Mouse (Mus musculus) heart, embryonic 12.5 days (tissue): ENCODE measurements at regions not wholly inside any gene's neighbourhood (a gene's known extent, or its start where the extent isn't known, plus 50 kb on each side); places are given as distances from the start of the nearest gene placed in this dataset.

ENCODE experiments used
- ATAC-seq: fragments of 200-750 bp; cut with Nextera tagmentation; 2 replicates; pipeline ENCODE4 v1.8.0; 2017; ENCODE audit warnings: moderate TSS enrichment, moderate library complexity; ENCODE audit not compliant: insufficient number of reproducible peaks, low FRiP score
- H3K27ac ChIP-seq: fragments of 300-500 bp; sonication (generic); 2 replicates; pipeline ENCODE4 v1.5.1; 2016; ENCODE audit warnings: mild to moderate bottlenecking, moderate library complexity; ENCODE audit not compliant: poor library complexity, severe bottlenecking
- H3K27me3 ChIP-seq: fragments of 300-500 bp; sonication (generic); replicated peaks from 2 replicates; pipeline ENCODE4 v1.6.1; 2016; ENCODE audit warnings: mild to moderate bottlenecking, moderate library complexity
- H3K36me3 ChIP-seq: fragments of 300-500 bp; sonication (generic); 2 replicates; pipeline ENCODE4 v1.6.1; 2016; ENCODE audit warnings: mild to moderate bottlenecking, moderate library complexity
- H3K4me1 ChIP-seq: fragments of 300-500 bp; sonication (generic); replicated peaks from 2 replicates; pipeline ENCODE4 v1.6.1; 2016; ENCODE audit warnings: mild to moderate bottlenecking
- H3K4me2 ChIP-seq: fragments of 300-500 bp; sonication (generic); 2 replicates; pipeline ENCODE4 v1.6.1; 2016; ENCODE audit warnings: mild to moderate bottlenecking, moderate library complexity
- H3K4me3 ChIP-seq: fragments of 300-500 bp; sonication (generic); 2 replicates; pipeline ENCODE4 v1.5.1; 2016; ENCODE audit warnings: mild to moderate bottlenecking
- H3K9ac ChIP-seq: fragments of 300-500 bp; sonication (generic); 2 replicates; pipeline ENCODE4 v1.6.1; 2016; ENCODE audit warnings: mild to moderate bottlenecking, moderate library complexity
- H3K9me3 ChIP-seq: fragments of 300-500 bp; sonication (generic); replicated peaks from 2 replicates; pipeline ENCODE4 v1.6.1; 2016; ENCODE audit warnings: mild to moderate bottlenecking, moderate library complexity
- WGBS: fragments of 180-500 bp; shearing (Covaris S2); methylation state at CpG from one replicate; pipeline ENCODE4 v1.1.7; 2016; 5-methylcytosine and 5-hydroxymethylcytosine counted together

DNA sequence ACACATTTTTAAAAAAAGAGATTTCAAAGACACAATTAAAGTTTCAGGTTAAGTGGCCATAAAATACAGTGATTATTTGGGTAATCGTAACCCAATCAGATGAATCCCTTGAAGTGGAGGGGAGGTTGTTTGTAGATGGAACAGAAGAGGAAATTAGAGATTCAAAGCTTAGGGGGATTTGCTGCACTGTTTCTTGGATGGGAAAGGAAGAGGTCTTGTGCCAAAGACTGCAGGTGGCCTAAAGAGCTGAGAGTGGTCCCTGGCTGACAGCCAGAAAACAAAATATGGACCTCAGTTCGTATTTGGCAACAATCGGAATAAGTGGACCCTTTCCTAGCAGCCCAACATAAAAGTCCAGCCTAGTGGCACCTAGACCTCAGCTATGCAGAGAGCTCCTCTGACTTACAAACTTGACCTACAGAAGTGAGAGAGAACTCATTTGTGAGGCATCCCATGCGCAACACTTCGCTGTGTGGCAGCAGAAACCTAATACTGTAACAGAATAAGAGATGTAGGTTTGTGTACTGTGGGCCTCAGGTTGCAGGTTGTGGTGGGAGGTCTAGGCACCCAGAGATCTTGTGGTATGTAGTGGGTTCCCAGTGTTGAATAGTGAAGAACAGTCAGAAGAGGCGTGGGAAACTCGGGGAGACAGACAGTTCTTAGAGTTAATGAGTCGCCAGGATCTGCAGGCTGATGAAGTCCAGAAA lies 110.0 kb upstream of the Ccdc54 start:
- Histone ChIP-seq H3K9me3 (no peaks in the 10 kb centered on the region), H3K36me3 (no peaks in the 10 kb centered on the region), H3K4me1 (no peaks in the 10 kb centered on the region), H3K4me3 (no peak overlapping the region), H3K4me2 (no peak overlapping the region), H3K27me3 (no peaks in the 10 kb centered on the region), H3K27ac (no peak overlapping the region), H3K9ac (no peak overlapping the region)
- 70% methylated on average over 8 of the region's 8 CpGs for WGBS
- no peak for ATAC-seq

DNA sequence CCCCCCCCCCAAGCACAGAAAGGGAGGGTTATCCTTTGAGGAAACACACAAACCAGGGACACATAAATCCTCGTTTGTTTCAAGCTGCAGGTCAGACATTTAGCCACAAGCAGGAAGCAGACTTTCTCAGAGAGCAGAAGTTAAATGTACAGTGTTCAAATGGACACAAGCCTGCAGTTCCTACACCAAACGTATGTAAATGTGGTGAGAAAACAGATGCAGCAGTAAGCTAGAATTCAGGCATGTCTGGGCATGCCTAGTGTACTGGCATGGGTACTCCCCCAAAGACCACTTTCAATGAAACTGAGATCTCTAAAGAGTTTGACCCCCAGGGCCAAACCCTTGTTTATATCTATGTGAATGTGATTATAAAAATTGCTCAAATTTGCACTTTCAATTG lies 109.2 kb upstream of the Ccdc54 start:
- Histone ChIP-seq H3K4me1 (no peaks in the 10 kb centered on the region), H3K36me3 (no peaks in the 10 kb centered on the region), H3K27me3 (no peaks in the 10 kb centered on the region), H3K27ac (no peak overlapping the region), H3K9me3 (no peaks in the 10 kb centered on the region), H3K4me3 (no peak overlapping the region), H3K4me2 (no peak overlapping the region), H3K9ac (no peak overlapping the region)
- 63% methylated on average over 2 of the region's 2 CpGs for WGBS
- ATAC-seq: no peak

DNA sequence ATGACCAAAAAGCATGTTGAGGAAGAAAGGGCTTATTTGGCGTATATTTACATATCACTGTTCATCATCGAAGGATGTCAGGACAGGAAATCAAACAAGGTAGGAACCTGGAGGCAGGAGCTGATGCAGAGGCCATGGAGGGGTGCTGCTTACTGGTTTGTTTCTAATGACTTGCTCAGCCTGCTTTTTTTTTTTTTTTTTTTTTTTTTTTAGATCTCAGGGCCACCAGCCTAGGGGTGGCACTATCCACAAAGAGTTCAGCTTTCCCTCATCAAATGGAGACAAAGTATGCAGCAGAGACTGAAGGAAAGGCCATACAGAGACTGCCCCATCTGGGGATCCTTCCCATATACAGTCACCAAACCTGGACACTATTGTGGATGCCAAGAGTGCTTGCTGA lies 106.8 kb upstream of the Ccdc54 start:
- Histone ChIP-seq H3K4me1 (no peaks in the 10 kb centered on the region), H3K27ac (no peak overlapping the region), H3K4me3 (no peak overlapping the region), H3K4me2 (no peak overlapping the region), H3K36me3 (no peaks in the 10 kb centered on the region), H3K9ac (no peak overlapping the region), H3K9me3 (0 out of 2 replicates have a peak, but pooled peaks cover 3% of the 10 kb centered on the region), H3K27me3 (no peaks in the 10 kb centered on the region)
- WGBS: 81% methylated on average over 2 of the region's 2 CpGs
- no peak for ATAC-seq

DNA sequence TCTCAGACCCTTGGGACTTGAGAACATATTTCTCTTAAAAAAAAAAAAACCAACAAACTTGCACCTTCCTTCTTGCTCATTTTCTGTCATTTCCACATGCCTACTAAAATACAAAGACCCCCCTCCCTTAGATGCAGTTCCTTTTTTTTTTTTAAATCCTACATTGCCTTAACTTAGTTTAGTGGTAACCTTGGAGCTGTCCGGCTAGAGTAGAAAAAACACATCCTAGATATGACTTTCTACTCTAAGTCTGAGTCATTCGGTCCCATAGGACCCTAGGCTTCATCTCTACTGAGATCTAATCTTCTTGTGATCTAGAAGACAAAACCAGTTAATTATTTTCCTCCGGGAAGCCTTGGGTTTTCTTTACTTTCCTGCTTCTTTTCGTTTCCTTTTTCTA lies 105.1 kb upstream of the Ccdc54 start:
- Histone ChIP-seq H3K4me2 (no peak overlapping the region), H3K4me3 (no peak overlapping the region), H3K27me3 (no peaks in the 10 kb centered on the region), H3K27ac (no peak overlapping the region), H3K4me1 (no peaks in the 10 kb centered on the region), H3K36me3 (no peaks in the 10 kb centered on the region), H3K9ac (no peak overlapping the region), H3K9me3 (0 out of 2 replicates have a peak, but pooled peaks cover 3% of the 10 kb centered on the region)
- WGBS: 76% methylated on average over 4 of the region's 4 CpGs
- ATAC-seq: no peak

DNA sequence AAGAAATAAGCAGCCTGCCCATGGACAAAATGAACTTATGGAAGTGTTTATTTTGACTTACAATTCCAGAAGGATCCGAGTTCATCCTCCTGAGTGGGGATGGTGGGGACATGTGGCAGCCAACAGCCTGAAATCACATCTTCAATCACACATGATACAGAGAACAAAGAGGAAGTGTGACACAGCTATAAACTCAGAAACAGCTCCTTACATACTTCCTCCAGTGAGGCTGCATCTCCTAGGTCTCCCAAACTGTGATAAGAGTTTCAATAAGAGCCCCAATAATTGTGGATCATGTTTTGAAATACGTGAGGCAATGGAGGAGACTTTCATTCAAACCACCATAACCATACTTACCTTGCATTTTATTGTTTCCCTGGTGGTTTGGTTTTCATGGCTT lies 103.1 kb upstream of the Ccdc54 start:
- ATAC-seq: no peak
- H3K27me3 ChIP-seq: no peaks in the 10 kb centered on the region
- no peak overlapping the region for H3K9ac ChIP-seq
- no peak overlapping the region for H3K4me3 ChIP-seq
- no peak overlapping the region for H3K27ac ChIP-seq
- no peaks in the 10 kb centered on the region for H3K36me3 ChIP-seq
- 68% methylated on average over 2 of the region's 2 CpGs for WGBS
- H3K4me2 ChIP-seq: no peak overlapping the region
- H3K4me1 ChIP-seq: no peaks in the 10 kb centered on the region
- H3K9me3 ChIP-seq: 0 out of 2 replicates have a peak, but pooled peaks cover 3% of the 10 kb centered on the region

DNA sequence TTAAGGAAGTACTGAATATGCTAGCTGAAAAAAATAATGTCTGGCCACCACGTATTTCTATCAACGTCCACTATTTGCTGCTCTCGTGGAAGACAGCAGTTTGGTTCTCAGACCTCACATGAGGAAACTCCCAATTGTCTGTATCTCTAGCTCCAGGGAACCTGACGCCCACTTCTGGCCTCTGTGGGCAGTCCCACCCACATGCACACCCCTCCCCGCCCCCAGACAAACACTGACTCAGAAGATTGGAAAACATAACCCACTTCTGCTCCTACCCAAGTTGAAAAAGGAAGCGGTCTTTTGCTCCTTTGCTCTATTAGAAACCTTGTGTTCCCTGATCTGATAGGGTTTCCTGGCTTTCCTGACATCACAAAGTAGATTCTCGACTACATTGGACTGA lies 99.9 kb upstream of the Ccdc54 start:
- WGBS: 61% methylated on average over 7 of the region's 7 CpGs
- H3K27ac ChIP-seq: no peak overlapping the region
- no peaks in the 10 kb centered on the region for H3K36me3 ChIP-seq

DNA sequence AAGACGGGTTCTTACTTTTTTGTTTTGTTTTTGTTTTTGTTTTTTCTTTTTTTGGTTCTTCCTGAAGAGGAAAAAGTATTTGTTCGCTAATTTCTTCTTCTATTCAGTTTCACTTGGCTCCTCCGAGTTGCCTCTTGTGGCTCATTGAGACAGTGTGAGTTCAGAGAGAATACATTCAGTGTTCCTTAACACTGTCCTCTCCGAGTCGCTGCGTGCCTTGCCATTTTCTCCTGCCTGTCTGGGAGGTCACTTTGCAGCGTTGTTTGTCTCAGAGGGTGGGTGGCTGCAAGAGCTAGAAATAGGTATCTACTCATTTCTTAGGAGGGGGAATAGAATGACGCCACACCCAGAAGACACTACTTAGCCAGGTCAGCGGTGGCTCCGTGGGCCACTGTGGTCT lies 98.6 kb upstream of the Ccdc54 start:
- peak overlapping the region; percentile 42 for H3K4me3 ChIP-seq
- H3K27me3 ChIP-seq: no peaks in the 10 kb centered on the region
- 48% methylated on average over 10 of the region's 10 CpGs for WGBS
- no peak overlapping the region for H3K27ac ChIP-seq
- ATAC-seq: no peak
- H3K9me3 ChIP-seq: no peaks in the 10 kb centered on the region
- no peak overlapping the region for H3K9ac ChIP-seq
- peak overlapping the region; percentile 57 for H3K4me2 ChIP-seq
- H3K36me3 ChIP-seq: no peaks in the 10 kb centered on the region
- no peaks in the 10 kb centered on the region for H3K4me1 ChIP-seq

More for the DNA sequence above, 99.9 kb upstream of the Ccdc54 start:
- Histone ChIP-seq H3K9ac (no peak overlapping the region), H3K4me3 (no peak overlapping the region), H3K9me3 (0 out of 2 replicates have a peak, but pooled peaks cover 3% of the 10 kb centered on the region), H3K27me3 (no peaks in the 10 kb centered on the region), H3K4me1 (no peaks in the 10 kb centered on the region), H3K4me2 (no peak overlapping the region)
- ATAC-seq: no peak

DNA sequence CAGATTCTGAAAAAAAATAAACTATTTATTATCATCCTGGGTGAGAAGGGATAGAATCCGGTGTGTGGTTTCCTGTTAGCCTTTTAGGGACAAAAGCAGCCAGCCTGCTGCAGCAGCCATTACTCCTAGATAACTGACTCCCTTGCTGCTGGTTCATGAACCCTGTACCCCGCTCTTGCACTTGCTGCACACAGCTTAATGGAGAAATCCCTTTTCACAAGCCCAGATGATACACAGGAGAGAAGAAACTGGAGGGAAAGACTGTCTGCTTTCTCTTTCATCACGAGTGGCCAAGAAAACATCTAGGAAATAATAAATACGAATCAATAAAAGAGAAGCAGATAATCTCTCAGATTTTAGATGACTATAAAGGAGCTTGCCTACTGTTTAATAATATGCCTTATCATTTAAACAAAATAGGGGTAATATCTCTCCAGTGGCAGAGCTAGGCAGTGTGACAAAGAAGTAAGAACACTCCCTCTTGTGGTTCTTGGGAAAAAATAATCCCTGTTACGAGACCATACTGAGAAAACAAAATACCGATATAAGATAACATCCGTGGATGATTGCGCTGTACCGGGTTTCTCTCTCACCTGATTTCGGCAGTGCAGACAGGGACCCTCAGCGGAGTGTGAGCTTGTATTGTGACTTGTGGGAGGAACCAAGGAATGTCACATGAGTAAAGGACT lies 98.0 kb upstream of the Ccdc54 start:
- Histone ChIP-seq H3K9ac (no peak overlapping the region), H3K4me1 (no peaks in the 10 kb centered on the region), H3K4me3 (peak overlapping the region; percentile 42), H3K9me3 (no peaks in the 10 kb centered on the region), H3K36me3 (no peaks in the 10 kb centered on the region), H3K4me2 (peak overlapping the region; percentile 57), H3K27me3 (no peaks in the 10 kb centered on the region), H3K27ac (no peak overlapping the region)
- ATAC-seq: no peak
- WGBS: 39% methylated on average over 11 of the region's 11 CpGs

DNA sequence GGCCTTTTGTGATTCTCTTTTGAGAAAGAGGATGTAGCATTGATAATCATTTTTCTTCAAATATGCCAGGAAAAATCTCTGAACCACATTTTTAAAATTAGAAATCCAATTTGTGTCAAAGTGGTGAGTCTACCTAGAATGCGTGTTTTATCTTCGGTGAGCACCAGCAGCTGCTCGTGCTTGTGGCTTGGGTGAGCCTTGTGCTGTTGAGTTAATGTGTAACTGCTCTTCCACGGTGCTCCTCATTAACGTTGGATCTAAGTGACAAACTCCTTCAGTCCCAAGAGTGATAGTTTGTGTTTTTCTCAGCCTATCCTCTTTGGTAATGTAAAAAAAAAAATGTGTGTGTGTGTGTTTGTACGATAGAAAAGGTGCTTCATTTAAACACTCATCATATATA lies 88.7 kb upstream of the Ccdc54 start:
- 83% methylated on average over 6 of the region's 6 CpGs for WGBS
- H3K27ac ChIP-seq: no peak overlapping the region
- no peak overlapping the region for H3K9ac ChIP-seq
- H3K4me2 ChIP-seq: no peak overlapping the region
- no peaks in the 10 kb centered on the region for H3K9me3 ChIP-seq
- no peaks in the 10 kb centered on the region for H3K4me1 ChIP-seq
- ATAC-seq: no peak
- no peaks in the 10 kb centered on the region for H3K27me3 ChIP-seq
- H3K36me3 ChIP-seq: no peaks in the 10 kb centered on the region
- H3K4me3 ChIP-seq: no peak overlapping the region

DNA sequence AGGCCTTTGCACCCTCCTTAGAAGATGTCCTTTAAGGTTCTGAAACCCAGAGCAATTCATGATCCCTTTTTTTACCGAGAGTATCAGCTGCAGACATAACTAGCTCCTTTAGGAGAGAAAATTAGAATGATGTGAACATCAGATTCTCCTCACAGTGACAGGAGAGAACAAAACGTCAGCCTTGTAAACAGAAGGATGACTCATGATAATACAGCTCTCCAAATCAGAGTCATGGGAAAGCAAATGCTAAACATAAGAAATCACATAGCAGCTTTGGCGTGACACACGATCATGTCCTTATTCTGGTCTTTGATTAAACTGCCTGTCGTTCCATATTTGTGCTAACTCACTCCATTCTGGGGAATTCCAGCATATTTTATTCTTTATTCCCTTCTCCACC lies 82.4 kb upstream of the Ccdc54 start:
- H3K27me3 ChIP-seq: no peaks in the 10 kb centered on the region
- H3K9ac ChIP-seq: no peak overlapping the region
- H3K4me3 ChIP-seq: no peak overlapping the region
- whole genome bisulfite sequencing: 76% methylated on average over 5 of the region's 5 CpGs
- no peak overlapping the region for H3K27ac ChIP-seq
- ATAC-seq: no peak
- H3K4me1 ChIP-seq: no peaks in the 10 kb centered on the region
- H3K9me3 ChIP-seq: 0 out of 2 replicates have a peak, but pooled peaks cover 2% of the 10 kb centered on the region
- H3K4me2 ChIP-seq: no peak overlapping the region
- H3K36me3 ChIP-seq: no peaks in the 10 kb centered on the region

DNA sequence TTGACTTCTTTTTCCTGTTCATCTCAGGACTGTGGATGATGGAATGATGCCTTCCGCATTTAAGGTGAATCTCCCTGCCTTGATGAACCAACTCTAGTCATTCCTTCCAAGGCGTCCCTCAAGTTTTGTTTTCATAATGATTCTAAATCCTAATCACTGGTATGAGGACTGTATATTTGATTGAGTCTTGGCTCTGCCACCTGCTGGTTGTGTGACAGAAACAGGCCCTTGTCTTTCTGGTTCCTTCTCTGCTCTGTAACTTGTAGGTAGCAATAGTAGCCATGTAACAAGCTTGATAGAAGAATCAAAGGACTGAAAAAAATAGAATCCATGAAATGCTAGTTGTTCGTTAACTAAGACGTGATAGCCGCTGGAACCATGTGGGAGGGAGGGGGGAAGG lies 81.8 kb upstream of the Ccdc54 start:
- Histone ChIP-seq H3K36me3 (no peaks in the 10 kb centered on the region), H3K4me1 (no peaks in the 10 kb centered on the region), H3K27ac (no peak overlapping the region), H3K27me3 (no peaks in the 10 kb centered on the region), H3K4me2 (no peak overlapping the region), H3K9me3 (0 out of 2 replicates have a peak, but pooled peaks cover 2% of the 10 kb centered on the region), H3K4me3 (no peak overlapping the region), H3K9ac (no peak overlapping the region)
- WGBS: 68% methylated on average over 5 of the region's 5 CpGs
- ATAC-seq: no peak
